Mouse (Mus musculus) neural tube, embryonic 13.5 days (tissue): ENCODE data around the gene Fam169b. TPM values are rescaled to one million over a fixed set of nuclear protein-coding genes. Genes with fewer than 3 reads are reported as not detected.
"Not testable (repeated sequence)": the region's sequence is repeated elsewhere in the genome, so short reads cannot be mapped to it uniquely, and the experiment has no call there.

Experiments
- ATAC-seq: fragments of 200-750 bp; cut with Nextera tagmentation; 2 replicates; pipeline ENCODE4 v1.8.0; 2017; ENCODE audit warnings: low read depth, mild to moderate bottlenecking, moderate TSS enrichment, moderate library complexity
- H3K27ac ChIP-seq: fragments of 300-500 bp; sonication (generic); replicated peaks from 2 replicates; pipeline ENCODE4 v1.5.1; 2015; ENCODE audit warnings: moderate library complexity, mild to moderate bottlenecking, inconsistent platforms
- H3K27me3 ChIP-seq: fragments of 300-500 bp; sonication (generic); 2 replicates; pipeline ENCODE4 v1.6.1; 2015; ENCODE audit warnings: mild to moderate bottlenecking, inconsistent platforms
- H3K36me3 ChIP-seq: fragments of 300-500 bp; sonication (generic); 2 replicates; pipeline ENCODE4 v1.6.1; 2015; ENCODE audit warnings: mild to moderate bottlenecking, inconsistent platforms
- H3K4me1 ChIP-seq: fragments of 300-500 bp; sonication (generic); replicated peaks from 2 replicates; pipeline ENCODE4 v1.6.1; 2015; ENCODE audit warnings: inconsistent platforms
- H3K4me2 ChIP-seq: fragments of 300-500 bp; sonication (generic); 2 replicates; pipeline ENCODE4 v1.6.1; 2015; ENCODE audit warnings: inconsistent platforms, mild to moderate bottlenecking, moderate library complexity
- H3K4me3 ChIP-seq: fragments of 300-500 bp; sonication (generic); 2 replicates; pipeline ENCODE4 v1.5.1; 2015; ENCODE audit warnings: mild to moderate bottlenecking, inconsistent platforms
- H3K9ac ChIP-seq: fragments of 300-500 bp; sonication (generic); 2 replicates; pipeline ENCODE4 v1.6.1; 2015; ENCODE audit warnings: moderate library complexity, mild to moderate bottlenecking, inconsistent platforms
- H3K9me3 ChIP-seq: fragments of 300-500 bp; sonication (generic); 2 replicates; pipeline ENCODE4 v1.6.1; 2016; ENCODE audit warnings: inconsistent platforms
- WGBS: fragments of 180-500 bp; shearing (Covaris S2); methylation state at CpG from one replicate; pipeline ENCODE4 v1.1.7; 2015; 5-methylcytosine and 5-hydroxymethylcytosine counted together
- polyA plus RNA-seq: library from polyadenylated mRNA; unstranded; fragments of >200 nt; fragmentation: Nextera tagmentation; extraction: Ambion mirVana; gene quantifications from 2 replicates; pipeline ENCODE4 v1.2.1, GENCODE M21; 2015

The Fam169b gene
- polyA plus RNA-seq, 1 experiment from 2014 or later: 0.17 TPM

- Histone ChIP-seq H3K36me3 (no peaks in the 10 kb centered on the region), H3K4me2 (no peak overlapping the region), H3K4me3 (no peak overlapping the region), H3K4me1 (peaks cover 31% of the 10 kb centered on the region), H3K27ac (no peak overlapping the region), H3K9ac (no peak overlapping the region), H3K9me3 (no peaks in the 10 kb centered on the region), H3K27me3 (peaks cover 23% of the 10 kb centered on the region)
- ATAC-seq: no peak
- 20% methylated on average over 6 of the region's 6 CpGs for WGBS
These were observed 6.9 kb upstream of the Fam169b start for GRCm38 (mm10) chr7:68266691-68267090.

- H3K4me2 ChIP-seq: no peak overlapping the region
- no peak overlapping the region for H3K27ac ChIP-seq
- no peak for ATAC-seq
- no peaks in the 10 kb centered on the region for H3K9me3 ChIP-seq
- 81% methylated on average over 4 of the region's 4 CpGs for WGBS
- peaks cover 14% of the 10 kb centered on the region for H3K4me1 ChIP-seq
- no peaks in the 10 kb centered on the region for H3K36me3 ChIP-seq
- H3K27me3 ChIP-seq: peaks cover 16% of the 10 kb centered on the region
- no peak overlapping the region for H3K9ac ChIP-seq
- H3K4me3 ChIP-seq: no peak overlapping the region
These were observed 3.1 kb upstream of the Fam169b start for GRCm38 (mm10) chr7:68270551-68270950.

GRCm38 (mm10) chr7:68271816-68272215 is 1.8 kb upstream of the Fam169b start:
- Histone ChIP-seq H3K9me3 (no peaks in the 10 kb centered on the region), H3K4me3 (no peak overlapping the region), H3K4me2 (no peak overlapping the region), H3K4me1 (peaks cover 18% of the 10 kb centered on the region), H3K9ac (no peak overlapping the region), H3K27ac (no peak overlapping the region), H3K36me3 (no peaks in the 10 kb centered on the region), H3K27me3 (peaks cover 23% of the 10 kb centered on the region)
- WGBS: 90% methylated on average over 6 of the region's 6 CpGs
- no peak for ATAC-seq

GRCm38 (mm10) chr7:68272607-68273006 is 1.0 kb upstream of the Fam169b start:
- Histone ChIP-seq H3K4me1 (peaks cover 21% of the 10 kb centered on the region), H3K4me2 (no peak overlapping the region), H3K27ac (no peak overlapping the region), H3K9me3 (no peaks in the 10 kb centered on the region), H3K27me3 (peaks cover 23% of the 10 kb centered on the region), H3K36me3 (no peaks in the 10 kb centered on the region), H3K9ac (no peak overlapping the region), H3K4me3 (no peak overlapping the region)
- no peak for ATAC-seq
- 81% methylated on average over 10 of the region's 10 CpGs for WGBS

- Histone ChIP-seq H3K4me2 (no peak overlapping the region), H3K4me3 (no peak overlapping the region), H3K36me3 (no peaks in the 10 kb centered on the region), H3K4me1 (peaks cover 21% of the 10 kb centered on the region), H3K9me3 (no peaks in the 10 kb centered on the region), H3K9ac (no peak overlapping the region), H3K27me3 (peaks cover 26% of the 10 kb centered on the region), H3K27ac (no peak overlapping the region)
- no peak for ATAC-seq
- WGBS: 59% methylated on average over 2 of the region's 2 CpGs
These were observed 579 bp downstream of the Fam169b start for GRCm38 (mm10) chr7:68274218-68274617.

- H3K36me3 ChIP-seq: no peaks in the 10 kb centered on the region
- H3K9me3 ChIP-seq: no peaks in the 10 kb centered on the region
- 72% methylated on average over 9 of the region's 9 CpGs for WGBS
- ATAC-seq: no peak
- H3K9ac ChIP-seq: no peak overlapping the region
- H3K4me3 ChIP-seq: no peak overlapping the region
- peaks cover 21% of the 10 kb centered on the region for H3K4me1 ChIP-seq
- H3K27me3 ChIP-seq: peaks cover 26% of the 10 kb centered on the region
- H3K4me2 ChIP-seq: no peak overlapping the region
- no peak overlapping the region for H3K27ac ChIP-seq
These were observed 1.3 kb downstream of the Fam169b start for GRCm38 (mm10) chr7:68274951-68275350.

GRCm38 (mm10) chr7:68275445-68275837 is 1.8 kb downstream of the Fam169b start:
- ATAC-seq, H3K36me3 ChIP-seq, H3K27ac ChIP-seq, H3K9me3 ChIP-seq: not testable (repeated sequence)
- Histone ChIP-seq H3K27me3 (peaks cover 26% of the 10 kb centered on the region), H3K9ac (peak overlapping the region; percentile 50; the same call in 1 of the 2 replicates), H3K4me3 (peak overlapping the region; percentile 29), H3K4me1 (peaks cover 21% of the 10 kb centered on the region), H3K4me2 (peak overlapping the region; percentile 59)
- WGBS: 52% methylated on average over 9 of the region's 9 CpGs

GRCm38 (mm10) chr7:68275838-68276731 is 2.4 kb downstream of the Fam169b start:
- WGBS: 6% methylated on average over 35 of the region's 36 CpGs
- no peak for ATAC-seq
- peak overlapping the region; percentile 50 for H3K9ac ChIP-seq

GRCm38 (mm10) chr7:68277054-68277896 is 3.6 kb downstream of the Fam169b start:
- ATAC-seq: no peak
- H3K9ac ChIP-seq: no peak overlapping the region
- H3K4me2 ChIP-seq: no peak overlapping the region
- H3K36me3 ChIP-seq: no peaks in the 10 kb centered on the region
- no peak overlapping the region for H3K4me3 ChIP-seq
- peaks cover 26% of the 10 kb centered on the region for H3K27me3 ChIP-seq
- no peaks in the 10 kb centered on the region for H3K9me3 ChIP-seq
- peaks cover 21% of the 10 kb centered on the region for H3K4me1 ChIP-seq
- WGBS: 30% methylated on average over 11 of the region's 11 CpGs
- no peak overlapping the region for H3K27ac ChIP-seq

More at GRCm38 (mm10) chr7:68275838-68276731, 2.4 kb downstream of the Fam169b start:
- peaks cover 21% of the 10 kb centered on the region for H3K4me1 ChIP-seq
- no peaks in the 10 kb centered on the region for H3K36me3 ChIP-seq
- peak overlapping the region; percentile 29 for H3K4me3 ChIP-seq
- no peaks in the 10 kb centered on the region for H3K9me3 ChIP-seq
- peaks cover 26% of the 10 kb centered on the region for H3K27me3 ChIP-seq
- H3K27ac ChIP-seq: no peak overlapping the region
- peak overlapping the region; percentile 59 for H3K4me2 ChIP-seq

- no peak overlapping the region for H3K9ac ChIP-seq
- WGBS: 50% methylated on average over 4 of the region's 4 CpGs
These were observed 4.2 kb downstream of the Fam169b start for GRCm38 (mm10) chr7:68277897-68278270.

GRCm38 (mm10) chr7:68278385-68278784 is 4.7 kb downstream of the Fam169b start:
- Histone ChIP-seq H3K4me2 (no peak overlapping the region), H3K4me1 (peaks cover 21% of the 10 kb centered on the region), H3K9ac (no peak overlapping the region), H3K27me3 (peaks cover 26% of the 10 kb centered on the region), H3K36me3 (no peaks in the 10 kb centered on the region), H3K9me3 (no peaks in the 10 kb centered on the region), H3K4me3 (no peak overlapping the region), H3K27ac (no peak overlapping the region)
- WGBS: 97% methylated on average over 6 of the region's 6 CpGs
- no peak for ATAC-seq

More at GRCm38 (mm10) chr7:68277897-68278270, 4.2 kb downstream of the Fam169b start:
- no peaks in the 10 kb centered on the region for H3K36me3 ChIP-seq
- no peak overlapping the region for H3K27ac ChIP-seq
- no peaks in the 10 kb centered on the region for H3K9me3 ChIP-seq
- H3K4me3 ChIP-seq: no peak overlapping the region
- no peak for ATAC-seq
- H3K27me3 ChIP-seq: peaks cover 26% of the 10 kb centered on the region
- no peak overlapping the region for H3K4me2 ChIP-seq
- peaks cover 21% of the 10 kb centered on the region for H3K4me1 ChIP-seq

- Histone ChIP-seq H3K4me3 (no peak overlapping the region), H3K4me1 (peaks cover 21% of the 10 kb centered on the region), H3K36me3 (no peaks in the 10 kb centered on the region), H3K9me3 (no peaks in the 10 kb centered on the region), H3K27ac (no peak overlapping the region), H3K4me2 (no peak overlapping the region), H3K9ac (no peak overlapping the region), H3K27me3 (peaks cover 26% of the 10 kb centered on the region)
- ATAC-seq: no peak
- 73% methylated on average over 6 of the region's 6 CpGs for WGBS
These were observed 5.3 kb downstream of the Fam169b start for GRCm38 (mm10) chr7:68278908-68279307.
